Mouse (Mus musculus): Measurements from ENCODE around the gene Grm4. TPM values are rescaled to one million over a fixed set of nuclear protein-coding genes. Genes with fewer than 3 reads are reported as not detected.

Gene Grm4
- polyA plus RNA-seq, 2 experiments = 0.01 TPM; not detected in 1

DNA sequence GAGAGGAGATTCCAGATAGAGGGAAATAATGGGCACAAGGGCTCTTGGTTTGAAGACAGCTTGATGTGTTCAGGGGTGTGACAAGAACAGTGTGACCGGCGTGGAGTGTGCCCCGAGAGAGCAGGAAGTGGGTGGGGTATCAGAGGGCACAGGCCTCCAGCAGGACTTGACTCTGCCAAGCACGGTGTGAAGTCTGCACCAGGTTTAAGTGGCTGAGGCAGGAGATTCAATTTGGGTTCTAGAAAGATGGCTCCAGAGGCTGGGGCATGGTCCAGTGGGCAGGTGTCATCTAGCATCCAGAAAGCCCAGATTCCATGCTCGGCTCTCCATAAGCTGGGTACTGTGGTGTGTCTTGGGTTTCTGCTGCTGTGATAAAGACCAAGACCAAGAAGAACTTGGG, 23.4 kb downstream of the Grm4 start:
- WGBS (ENCODE audit: insufficient replicate concordance) = 32% methylated on average over 5 of the region's 5 CpGs

DNA sequence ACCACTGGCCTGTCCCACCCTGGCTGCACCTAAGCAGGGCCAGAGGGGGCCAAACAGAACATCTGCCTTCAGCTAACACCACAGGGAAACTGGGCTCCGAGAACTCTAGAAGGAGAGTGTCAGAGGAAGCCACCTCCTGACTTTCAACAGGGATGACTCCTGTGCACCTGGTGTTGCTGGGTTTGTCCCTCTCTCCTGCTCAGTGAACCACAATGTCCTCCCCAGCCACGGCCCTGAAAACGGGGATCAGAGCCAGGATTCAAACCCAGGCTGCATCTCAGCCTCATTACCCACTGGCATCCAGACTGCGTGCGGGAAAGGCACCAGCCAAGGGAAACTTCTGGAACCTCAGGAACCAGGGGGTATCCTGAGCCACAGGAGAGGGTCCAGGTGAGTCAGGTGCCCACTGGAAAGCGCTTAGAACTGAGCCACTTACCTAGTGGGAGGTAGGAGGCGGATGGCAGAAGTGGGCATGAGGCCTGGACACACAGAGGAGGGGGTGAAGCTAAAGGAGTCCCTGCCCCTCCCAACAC, 26.1 kb downstream of the Grm4 start:
- Histone ChIP-seq H3K9me3 (ENCODE audit: control insufficient read depth, low read length) (no peaks in the 10 kb centered on the region), H3K27ac (no peak overlapping the region), H3K4me3 (ENCODE audit: insufficient read depth in 1 of 2, low read depth in 2 of 2, low read length in 2 of 2) (no peak overlapping the region), H3K4me2 (ENCODE audit: low read depth) (no peak overlapping the region), H3K27me3 (ENCODE audit: control insufficient read depth, insufficient read depth, low read length) (no peaks in the 10 kb centered on the region), H3K9ac (replicated peaks) (no peak overlapping the region), H3K36me3 (replicated peaks; ENCODE audit: control insufficient read depth, insufficient read depth, low read depth) (no peaks in the 10 kb centered on the region), H3K4me1 (replicated peaks; ENCODE audit: control insufficient read depth in 2 of 2, insufficient read depth in 2 of 2, low read length in 1 of 2) (no peaks in the 10 kb centered on the region)
- DNase-seq (ENCODE audit: low read depth in 3 of 3, low spot score in 3 of 3) = no peak
- ATAC-seq (ENCODE audit: insufficient read depth) = no peak
- WGBS (ENCODE audit: insufficient replicate concordance) = 60% methylated on average over 7 of the region's 7 CpGs
- no peak for TF ChIP-seq CTCF (IDR thresholded peaks at IDR 0.05; ENCODE audit: low read depth)

More for the DNA sequence above, 23.4 kb downstream of the Grm4 start:
- no peaks in the 10 kb centered on the region for H3K9me3 ChIP-seq (ENCODE audit: control insufficient read depth, low read length)
- no peak for TF ChIP-seq EP300 (IDR thresholded peaks at IDR 0.05; ENCODE audit: low read depth)
- H3K36me3 ChIP-seq (replicated peaks; ENCODE audit: control insufficient read depth, insufficient read depth, low read depth) = no peaks in the 10 kb centered on the region
- H3K9ac ChIP-seq (replicated peaks) = no peak overlapping the region
- no peak overlapping the region for H3K27ac ChIP-seq
- no peak overlapping the region for H3K4me3 ChIP-seq (ENCODE audit: insufficient read depth in 1 of 2, low read depth in 2 of 2, low read length in 2 of 2)
- no peak overlapping the region for H3K4me2 ChIP-seq (ENCODE audit: low read depth)
- no peak for DNase-seq (ENCODE audit: low read depth in 3 of 3, low spot score in 3 of 3)
- no peak for ATAC-seq (ENCODE audit: insufficient read depth)
- no peaks in the 10 kb centered on the region for H3K4me1 ChIP-seq (replicated peaks; ENCODE audit: control insufficient read depth in 2 of 2, insufficient read depth in 2 of 2, low read length in 1 of 2)
- H3K27me3 ChIP-seq (ENCODE audit: control insufficient read depth, insufficient read depth, low read length) = no peaks in the 10 kb centered on the region; the same call in 1 of the 2 replicates

DNA sequence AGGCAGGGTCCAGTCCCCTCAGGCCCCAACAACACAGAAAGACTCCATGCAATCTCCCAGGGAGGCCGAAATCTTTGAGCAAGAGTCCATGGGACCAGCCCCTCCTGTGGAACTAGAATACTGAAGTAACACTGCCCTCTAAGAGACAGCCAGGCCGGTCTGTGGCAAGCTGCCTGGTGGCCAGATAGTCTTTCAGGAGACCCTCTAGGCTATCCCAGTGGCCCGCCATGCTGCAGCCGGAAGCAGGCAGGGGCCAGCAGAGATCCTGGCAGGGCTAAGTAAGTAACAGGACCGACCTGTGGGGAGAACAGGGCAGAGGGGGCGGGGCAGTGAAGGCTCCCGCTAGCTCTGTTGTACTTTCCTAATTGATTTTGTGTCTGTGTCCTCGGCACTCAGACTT, 27.2 kb downstream of the Grm4 start:
- Histone ChIP-seq H3K4me3 (ENCODE audit: insufficient read depth in 1 of 2, low read depth in 2 of 2, low read length in 2 of 2) (no peak overlapping the region), H3K9ac (replicated peaks) (no peak overlapping the region), H3K4me2 (ENCODE audit: low read depth) (no peak overlapping the region), H3K27me3 (ENCODE audit: control insufficient read depth, insufficient read depth, low read length) (no peaks in the 10 kb centered on the region), H3K4me1 (replicated peaks; ENCODE audit: control insufficient read depth in 2 of 2, insufficient read depth in 2 of 2, low read length in 1 of 2) (no peaks in the 10 kb centered on the region), H3K9me3 (ENCODE audit: control insufficient read depth, low read length) (no peaks in the 10 kb centered on the region), H3K36me3 (replicated peaks; ENCODE audit: control insufficient read depth, insufficient read depth, low read depth) (no peaks in the 10 kb centered on the region), H3K27ac (no peak overlapping the region)
- DNase-seq (ENCODE audit: low read depth in 3 of 3, low spot score in 3 of 3) = no peak
- WGBS (ENCODE audit: insufficient replicate concordance) = 45% methylated on average over 8 of the region's 8 CpGs
- no peak for ATAC-seq (ENCODE audit: insufficient read depth)
- TF ChIP-seq CTCF (IDR thresholded peaks at IDR 0.05; ENCODE audit: low read depth) (no peak), EP300 (IDR thresholded peaks at IDR 0.05; ENCODE audit: low read depth) (no peak)

DNA sequence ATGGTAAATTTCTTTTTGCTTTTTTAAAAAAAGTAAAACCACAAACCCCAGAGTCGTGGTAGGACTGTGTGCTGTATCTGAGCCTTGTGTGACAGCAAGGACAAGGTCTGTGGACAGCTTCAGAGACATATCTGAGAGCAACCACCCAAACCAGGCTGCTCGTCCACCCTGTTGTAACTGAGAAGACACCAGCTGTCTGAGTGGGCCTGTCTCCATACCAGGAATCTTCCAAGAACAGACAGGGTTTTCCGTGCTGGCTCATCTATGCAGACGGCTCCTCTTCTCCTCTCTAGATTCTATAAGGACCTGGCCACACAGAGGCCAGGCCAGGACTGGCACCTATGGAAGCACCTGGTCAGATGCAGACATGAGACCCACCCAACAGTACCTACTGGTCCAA, 27.8 kb downstream of the Grm4 start:
- no peak overlapping the region for H3K9ac ChIP-seq (replicated peaks)
- no peaks in the 10 kb centered on the region for H3K36me3 ChIP-seq (replicated peaks; ENCODE audit: control insufficient read depth, insufficient read depth, low read depth)
- H3K9me3 ChIP-seq (ENCODE audit: control insufficient read depth, low read length) = no peaks in the 10 kb centered on the region
- no peak for ATAC-seq (ENCODE audit: insufficient read depth)
- H3K27ac ChIP-seq = no peak overlapping the region
- H3K4me2 ChIP-seq (ENCODE audit: low read depth) = no peak overlapping the region
- H3K27me3 ChIP-seq (ENCODE audit: control insufficient read depth, insufficient read depth, low read length) = no peaks in the 10 kb centered on the region
- H3K4me3 ChIP-seq (ENCODE audit: insufficient read depth in 1 of 2, low read depth in 2 of 2, low read length in 2 of 2) = no peak overlapping the region
- TF ChIP-seq EP300 (IDR thresholded peaks at IDR 0.05; ENCODE audit: low read depth) (no peak), CTCF (IDR thresholded peaks at IDR 0.05; ENCODE audit: low read depth) (no peak)
- H3K4me1 ChIP-seq (replicated peaks; ENCODE audit: control insufficient read depth in 2 of 2, insufficient read depth in 2 of 2, low read length in 1 of 2) = no peaks in the 10 kb centered on the region
- no peak for DNase-seq (ENCODE audit: low read depth in 3 of 3, low spot score in 3 of 3)
- 35% methylated on average over 4 of the region's 4 CpGs for WGBS (ENCODE audit: insufficient replicate concordance)

GRCm38 (mm10) chr17:27488173-27488823, 32.9 kb downstream of the Grm4 start:
- H3K27ac ChIP-seq = no peak overlapping the region
- H3K9ac ChIP-seq (replicated peaks) = no peak overlapping the region
- no peak overlapping the region for H3K4me3 ChIP-seq (ENCODE audit: insufficient read depth in 1 of 2, low read depth in 2 of 2, low read length in 2 of 2)
- WGBS (ENCODE audit: insufficient replicate concordance) = 67% methylated on average over 16 of the region's 16 CpGs
- H3K36me3 ChIP-seq (replicated peaks; ENCODE audit: control insufficient read depth, insufficient read depth, low read depth) = no peaks in the 10 kb centered on the region
- H3K4me2 ChIP-seq (ENCODE audit: low read depth) = no peak overlapping the region
- no peaks in the 10 kb centered on the region for H3K9me3 ChIP-seq (ENCODE audit: control insufficient read depth, low read length)
- DNase-seq (ENCODE audit: low read depth in 3 of 3, low spot score in 3 of 3) (no peak), ATAC-seq (ENCODE audit: insufficient read depth) (no peak)
- H3K4me1 ChIP-seq (replicated peaks; ENCODE audit: control insufficient read depth in 2 of 2, insufficient read depth in 2 of 2, low read length in 1 of 2) = no peaks in the 10 kb centered on the region
- no peak for TF ChIP-seq CTCF (IDR thresholded peaks at IDR 0.05; ENCODE audit: low read depth)
- TF ChIP-seq EP300 (IDR thresholded peaks at IDR 0.05; ENCODE audit: low read depth) = no peak
- H3K27me3 ChIP-seq (ENCODE audit: control insufficient read depth, insufficient read depth, low read length) = no peaks in the 10 kb centered on the region

Measured in liver, embryonic 14.5 days (tissue).